Mouse (Mus musculus) spleen, postnatal 14 days (tissue): ENCODE results near the gene Wrnip1.
A peak's percentile ranks its signal among the peaks of the same experiment; 100 is the strongest.

Experiments
- DNase-seq, 2 experiments: peaks; one replicate each; pipeline ENCODE4 v3.0.0; 2021 to 2022; ENCODE audit warnings: low spot score in 2 of 2

Gene Wrnip1

DNA sequence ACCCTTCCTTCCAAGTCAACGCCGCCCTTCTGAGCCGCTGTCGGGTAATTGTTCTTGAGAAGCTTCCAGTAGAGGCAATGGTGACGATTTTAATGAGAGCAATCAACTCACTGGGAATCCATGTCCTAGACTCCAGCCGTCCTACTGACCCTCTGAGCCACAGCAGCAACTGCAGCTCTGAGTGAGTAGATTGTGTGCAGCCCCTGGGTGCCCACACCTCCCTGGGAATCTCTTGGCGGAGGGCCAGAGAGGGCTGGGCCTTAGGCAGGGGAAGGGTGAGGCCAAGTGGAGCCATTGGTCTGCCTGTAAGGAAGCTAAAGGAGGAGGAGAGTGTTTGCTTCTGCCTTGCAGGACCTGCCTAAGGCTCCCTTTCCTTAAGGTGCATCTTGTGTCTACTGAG lies 5.0 kb downstream of the Wrnip1 start:
- no peak for DNase-seq

DNA sequence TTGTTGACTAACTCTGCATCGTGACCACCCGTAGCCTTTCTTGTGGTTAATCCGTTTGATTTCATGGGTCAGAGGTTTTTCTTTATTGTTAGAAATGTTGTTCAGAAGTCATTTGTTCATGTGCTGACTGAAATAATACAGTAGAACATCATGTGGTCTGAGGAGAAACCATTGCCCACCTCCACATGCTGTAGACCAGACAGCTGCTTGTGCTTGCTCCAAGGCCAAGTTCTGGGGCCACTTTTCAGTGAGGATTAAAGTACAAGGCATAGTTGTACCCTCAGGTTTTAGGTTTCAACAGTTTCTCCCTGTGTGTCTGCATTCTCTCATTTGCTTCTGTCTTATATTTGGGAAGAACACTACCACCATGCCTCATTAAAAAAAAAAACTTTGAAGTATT lies 5.8 kb downstream of the Wrnip1 start:
- DNase-seq = no peak

DNA sequence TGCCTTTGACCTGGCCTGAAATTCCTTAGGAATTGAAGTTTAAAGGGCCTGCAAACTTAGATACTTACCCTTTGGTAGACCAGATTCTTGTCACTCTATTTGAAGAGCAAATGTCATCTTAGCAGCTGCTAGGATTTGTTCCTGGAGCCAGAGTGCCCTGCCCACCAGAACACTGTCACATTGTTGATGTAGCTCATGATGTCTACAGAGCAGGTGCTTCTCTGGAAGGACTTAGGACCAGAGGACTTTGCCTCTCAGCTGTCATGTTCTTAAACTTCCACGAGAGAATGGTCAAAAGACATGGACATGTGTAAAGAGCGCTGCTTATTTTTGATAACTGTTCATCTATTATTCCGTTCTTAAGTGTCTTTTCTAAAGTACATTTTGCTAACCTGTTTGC lies 17.4 kb downstream of the Wrnip1 start:
- DNase-seq = no peak

DNA sequence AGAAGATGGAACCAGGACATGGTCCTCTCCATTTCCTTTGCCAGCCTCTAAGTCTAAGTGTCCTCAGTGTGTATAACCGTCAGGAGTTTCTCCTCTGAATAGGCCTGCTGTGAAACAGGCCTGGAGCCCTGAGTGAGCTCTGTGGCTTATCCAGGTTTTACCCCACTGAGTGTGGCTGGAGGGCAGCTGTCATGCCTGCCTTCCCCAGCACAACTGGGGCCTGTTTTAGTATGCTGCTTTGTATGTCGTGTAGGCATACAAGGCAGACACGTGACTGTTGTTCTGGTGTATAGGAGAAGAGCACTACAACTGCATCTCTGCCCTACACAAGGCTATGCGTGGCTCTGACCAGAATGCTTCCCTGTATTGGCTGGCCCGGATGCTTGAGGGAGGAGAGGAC lies 18.1 kb downstream of the Wrnip1 start:
- no peak for DNase-seq

DNA sequence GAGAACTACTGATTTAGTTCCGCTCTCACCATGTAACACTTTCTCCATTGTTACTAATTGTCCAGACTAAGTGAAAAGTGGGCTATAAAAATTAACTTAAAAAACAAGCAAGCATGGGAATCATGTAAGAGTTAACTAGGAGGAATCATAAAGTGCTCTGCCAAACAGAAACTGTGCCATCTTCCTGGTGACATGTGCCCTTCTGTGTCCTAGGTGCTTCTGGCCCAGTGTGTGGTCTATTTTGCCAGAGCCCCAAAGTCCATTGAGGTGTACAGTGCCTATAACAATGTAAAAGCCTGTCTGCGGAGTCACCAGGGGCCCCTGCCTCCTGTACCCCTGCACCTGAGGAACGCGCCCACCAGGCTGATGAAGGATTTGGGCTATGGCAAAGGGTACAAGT lies 19.8 kb downstream of the Wrnip1 start:
- no peak for DNase-seq

DNA sequence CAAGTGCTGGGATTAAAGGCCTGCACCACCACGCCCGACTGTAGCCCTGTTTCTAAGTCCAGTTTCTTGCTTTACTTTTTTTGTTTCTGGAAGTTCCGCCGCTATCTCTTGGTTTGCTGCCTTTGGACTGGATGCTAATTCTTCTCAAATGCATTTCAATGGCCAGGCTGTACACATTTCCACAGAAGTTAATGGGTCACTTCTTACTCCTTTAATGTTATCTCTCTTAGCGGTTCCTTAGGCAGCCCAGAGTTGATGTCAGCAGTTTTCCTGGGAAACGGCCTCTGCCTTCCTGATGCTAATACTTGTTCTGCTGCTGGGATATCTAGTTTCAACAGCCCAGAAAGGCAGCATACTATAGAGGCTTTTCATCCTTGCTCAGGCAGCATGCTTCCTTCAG lies 21.3 kb downstream of the Wrnip1 start:
- no peak for DNase-seq

DNA sequence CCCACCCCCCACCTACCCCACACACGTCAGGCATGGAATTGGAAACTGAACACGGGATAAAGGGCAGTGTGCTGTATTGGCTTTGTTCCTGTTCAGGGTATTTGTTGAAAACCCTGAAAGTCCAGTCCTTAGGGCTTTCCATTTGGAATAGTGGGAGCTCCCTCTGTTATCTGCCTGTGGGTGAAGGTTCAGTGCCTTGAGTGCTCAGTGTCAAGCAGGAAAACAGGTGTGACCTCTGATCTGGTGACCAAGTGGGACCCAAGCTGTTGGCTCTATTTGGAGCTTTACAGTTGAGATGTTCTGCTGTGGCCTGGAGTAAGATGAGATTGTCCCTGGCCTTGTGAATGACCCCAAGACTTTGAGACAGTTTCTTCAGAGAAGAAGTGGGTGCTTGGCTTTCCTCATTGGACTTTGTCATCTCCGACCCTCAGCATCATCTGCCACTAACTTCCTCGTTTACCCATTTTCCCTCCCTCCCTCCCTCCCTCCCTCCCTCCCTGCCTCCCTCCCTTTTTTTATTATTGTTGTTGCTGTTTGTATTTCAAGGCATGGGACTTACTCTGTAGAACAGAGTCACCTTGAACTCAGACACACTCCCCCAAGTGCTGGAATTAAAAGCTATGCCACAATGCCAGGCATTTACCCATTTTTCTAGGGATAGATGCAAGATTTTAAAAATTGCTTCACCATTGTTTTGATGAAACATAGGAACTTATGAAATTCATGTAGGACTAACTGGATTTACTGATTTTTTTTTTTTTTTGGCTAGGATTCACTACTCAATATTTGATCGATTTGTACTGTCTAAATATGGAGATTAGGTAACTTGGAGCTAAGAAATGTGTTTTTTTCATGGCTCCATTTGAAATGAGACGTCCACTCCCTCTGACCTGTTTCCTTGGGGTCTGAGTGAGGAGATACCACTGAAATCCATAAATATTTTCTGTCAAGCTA lies 22.8 kb downstream of the Wrnip1 start:
- no peak for DNase-seq

DNA sequence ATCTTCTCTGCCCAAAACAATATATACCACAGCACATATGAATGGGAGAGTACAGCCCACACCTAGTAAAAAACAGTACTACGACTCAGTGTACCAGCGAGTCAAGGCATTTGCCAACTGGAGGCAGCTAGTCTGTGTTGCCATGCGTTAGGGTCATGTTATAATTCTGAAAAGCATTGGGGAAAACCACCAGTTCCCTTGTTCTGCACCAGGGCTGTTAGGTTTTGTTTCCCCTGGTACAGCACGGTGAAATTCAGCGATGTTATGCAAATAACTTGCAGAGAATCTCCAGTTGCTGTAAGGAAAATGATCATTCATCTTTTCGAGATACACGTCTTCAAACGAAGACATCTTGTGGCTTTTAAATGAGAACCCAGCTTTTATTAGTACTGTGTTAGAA lies 23.7 kb downstream of the Wrnip1 start:
- no peak for DNase-seq

DNA sequence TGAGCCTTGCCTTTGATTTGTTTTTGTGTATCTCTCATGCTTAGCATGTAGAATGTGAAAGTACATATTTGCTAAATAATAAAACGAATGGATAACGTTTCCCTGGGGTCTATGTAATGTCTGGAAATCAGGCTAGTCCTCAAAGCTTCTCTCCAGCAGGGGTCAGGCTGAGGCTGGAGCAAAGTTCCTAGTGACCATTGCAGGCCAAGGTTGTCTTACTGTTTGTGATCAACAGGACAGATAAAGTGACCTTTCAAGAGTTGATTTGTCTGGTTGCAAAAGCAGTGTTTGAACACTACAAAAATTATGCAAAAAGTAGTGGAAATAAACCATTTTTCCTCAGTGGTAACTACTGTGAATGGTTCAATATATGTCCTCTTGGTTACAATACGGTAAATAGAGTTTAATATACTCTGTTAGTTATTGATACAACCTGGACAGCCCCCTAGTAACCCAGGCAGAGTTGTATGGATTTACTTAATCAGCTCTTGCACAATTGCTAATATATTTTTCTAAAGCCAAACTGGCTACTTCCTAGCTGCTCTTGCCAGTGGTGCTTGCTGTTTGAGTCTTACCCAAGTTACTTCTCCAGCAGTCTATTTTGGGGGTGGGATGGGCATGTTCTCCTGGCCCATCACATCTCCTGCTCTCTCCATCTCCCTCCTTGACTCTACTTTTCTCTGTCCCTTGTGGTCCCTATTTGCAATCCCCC lies 25.4 kb downstream of the Wrnip1 start:
- DNase-seq = no peak

DNA sequence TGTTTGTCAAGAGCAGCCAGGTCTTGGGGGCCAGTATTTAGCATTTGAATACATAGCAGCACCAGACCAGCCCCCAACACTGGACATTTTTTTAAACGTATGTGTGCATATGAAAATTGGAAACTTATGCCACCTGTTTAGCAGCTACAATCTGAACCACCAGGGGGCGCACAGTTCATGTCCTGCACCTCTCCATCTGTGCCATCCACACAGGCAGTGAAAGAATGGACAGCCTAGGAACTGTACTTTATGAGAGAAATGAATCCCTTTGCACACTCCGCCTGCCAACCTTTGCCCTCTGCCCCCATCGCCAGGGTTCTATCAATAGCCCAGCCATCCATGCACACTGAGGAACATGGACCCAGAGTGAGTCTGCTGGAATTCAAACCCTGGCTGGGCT lies 26.1 kb downstream of the Wrnip1 start:
- peak; percentile 56 to 76 for DNase-seq

DNA sequence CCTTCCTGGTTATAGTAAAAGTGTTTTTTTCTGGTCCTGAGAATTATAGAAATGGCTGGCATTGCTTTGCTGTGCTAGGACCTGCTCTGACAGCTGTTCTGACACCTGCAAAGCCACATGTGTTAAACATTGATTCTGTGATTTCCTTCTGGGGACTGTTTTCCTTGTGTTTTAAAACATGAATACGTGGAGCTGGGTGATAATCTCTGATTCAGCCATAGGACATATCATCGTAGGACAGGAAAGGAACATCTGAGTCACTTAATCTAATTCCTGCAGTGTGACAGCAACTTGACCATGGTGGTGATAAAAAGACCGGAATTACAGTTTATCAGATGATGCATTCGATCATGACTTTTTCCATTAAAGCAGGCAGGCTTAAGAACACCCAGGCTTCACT lies 27.0 kb downstream of the Wrnip1 start:
- DNase-seq = no peak

DNA sequence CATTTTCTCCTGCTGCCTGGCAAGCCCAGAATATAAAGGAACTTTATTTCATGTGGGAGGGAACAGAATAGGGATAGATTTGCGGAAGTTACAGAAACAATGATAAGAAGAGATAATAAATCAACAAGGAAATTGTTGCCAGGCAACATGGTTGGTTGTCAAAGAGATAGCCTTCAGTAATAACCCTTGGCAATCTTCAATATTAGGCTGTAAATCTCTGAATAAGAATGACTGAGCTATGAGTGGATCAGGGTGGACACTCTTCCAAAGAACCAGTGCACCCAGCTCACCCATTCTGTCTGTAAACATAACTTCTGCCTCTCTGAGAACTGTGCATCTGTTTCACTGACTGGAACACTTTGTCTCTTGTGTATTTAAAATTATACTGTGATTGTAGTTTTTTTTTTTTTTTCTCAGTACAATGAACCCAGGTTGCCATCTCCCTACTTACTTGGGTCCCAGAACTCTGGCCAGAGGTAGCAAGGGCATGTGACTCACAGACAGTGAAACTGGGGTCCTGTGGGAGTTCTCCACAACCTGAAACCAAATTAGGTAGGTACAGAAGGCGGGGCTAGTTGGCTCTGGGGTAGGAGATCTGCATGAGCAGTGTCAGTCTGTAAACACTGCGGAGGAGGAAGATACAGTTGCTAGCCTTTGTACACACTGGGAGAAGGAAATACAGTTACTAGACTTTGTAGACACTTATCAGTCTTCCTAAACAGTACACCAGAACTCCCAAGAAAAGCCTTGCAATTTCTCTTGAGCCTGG lies 29.9 kb downstream of the Wrnip1 start:
- peak in 1 of 2 experiments; percentile 31 for DNase-seq

DNA sequence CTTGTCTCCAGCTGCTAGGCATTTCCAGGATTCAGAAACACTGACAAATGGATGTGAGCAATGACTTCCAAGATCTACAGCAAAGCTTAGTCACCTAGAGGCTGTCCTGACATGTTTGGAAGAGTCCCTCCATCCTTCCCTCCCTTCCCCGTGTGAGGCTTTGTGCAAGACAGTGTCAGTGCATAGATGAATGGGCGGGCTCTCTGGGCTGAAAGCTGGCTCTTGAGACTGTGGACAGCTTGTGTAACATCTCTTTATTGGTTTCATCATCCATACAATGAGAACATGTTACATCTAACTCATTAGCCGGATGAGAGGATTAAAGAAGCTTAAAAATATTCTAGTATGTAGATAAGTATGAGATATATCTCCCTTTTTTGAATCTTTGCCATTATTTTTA lies 30.9 kb downstream of the Wrnip1 start:
- DNase-seq = no peak

DNA sequence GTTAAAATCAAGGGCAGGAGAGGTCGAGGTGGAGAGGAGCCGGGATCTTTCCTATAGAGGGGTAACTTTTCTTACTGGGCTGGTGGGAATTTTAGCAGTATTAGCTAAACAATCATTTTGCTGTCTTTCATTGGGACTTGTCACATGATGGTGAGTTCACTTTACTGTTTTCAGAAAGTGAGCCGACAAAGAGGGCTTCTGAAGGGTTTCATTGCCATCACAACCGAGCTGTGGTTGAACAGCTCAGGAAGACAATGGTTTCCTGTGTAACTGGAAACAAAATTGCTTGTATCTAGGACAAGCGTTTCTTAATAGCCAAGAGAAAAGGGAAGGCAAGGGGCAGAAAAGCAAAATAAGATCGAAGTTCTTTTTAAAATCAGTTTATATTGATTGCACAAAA lies 31.4 kb downstream of the Wrnip1 start:
- no peak for DNase-seq

DNA sequence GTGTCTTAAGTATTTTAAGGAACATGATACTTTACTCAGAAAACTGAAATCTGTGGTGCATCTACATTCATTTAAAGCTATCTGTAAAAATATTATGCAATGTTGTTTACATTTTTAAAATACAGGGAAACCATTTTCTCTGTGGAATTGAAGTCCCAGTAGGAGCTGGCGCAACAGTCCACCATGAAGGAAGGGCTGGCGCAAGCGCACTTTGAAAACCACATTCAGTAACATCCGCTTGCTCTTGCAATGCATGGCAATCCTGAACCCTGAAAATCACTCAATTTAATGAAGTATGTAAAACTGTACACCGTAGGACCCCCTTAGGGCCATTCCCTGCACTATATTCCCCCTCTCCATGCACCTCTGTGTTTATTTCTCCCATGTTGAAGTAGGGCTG lies 32.7 kb downstream of the Wrnip1 start:
- DNase-seq = no peak

DNA sequence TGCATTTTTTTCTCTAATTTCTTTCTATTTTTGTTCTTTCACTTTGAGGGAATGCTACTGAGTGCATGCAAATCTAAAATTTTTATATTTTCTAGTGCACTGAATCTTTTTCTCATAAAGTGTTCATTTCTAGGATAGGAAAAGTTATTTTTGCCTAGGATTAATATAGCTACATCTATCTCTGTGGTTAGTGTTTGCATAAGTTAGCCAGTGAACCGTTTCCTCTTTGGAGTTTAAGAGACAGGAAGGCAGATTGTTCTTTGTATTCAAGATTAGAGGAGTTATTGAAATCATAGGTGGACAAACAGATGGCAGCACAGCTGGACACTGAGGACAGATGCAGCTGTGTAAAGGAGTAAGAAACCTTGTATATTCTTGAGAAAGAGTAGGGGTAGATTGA lies 37.5 kb downstream of the Wrnip1 start:
- no peak for DNase-seq

DNA sequence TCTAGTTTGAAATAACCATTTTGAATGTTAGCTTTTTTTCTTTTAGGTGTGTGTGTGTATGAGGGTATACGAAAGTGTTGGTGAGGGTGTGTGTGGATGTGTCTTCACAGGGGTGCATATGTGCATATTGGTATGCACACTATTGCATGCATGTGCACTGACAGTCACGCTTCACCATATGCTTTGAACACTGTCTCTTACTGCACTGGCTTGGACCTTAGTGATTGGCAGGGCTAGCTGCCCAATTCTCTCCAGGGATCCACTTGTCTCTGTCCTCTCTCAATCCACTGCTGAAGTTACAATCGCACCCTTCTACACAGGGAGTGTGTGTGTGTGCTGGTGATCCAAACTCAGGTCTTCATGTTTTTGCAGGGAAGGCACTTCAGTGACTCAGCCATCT lies 39.5 kb downstream of the Wrnip1 start:
- DNase-seq = no peak

DNA sequence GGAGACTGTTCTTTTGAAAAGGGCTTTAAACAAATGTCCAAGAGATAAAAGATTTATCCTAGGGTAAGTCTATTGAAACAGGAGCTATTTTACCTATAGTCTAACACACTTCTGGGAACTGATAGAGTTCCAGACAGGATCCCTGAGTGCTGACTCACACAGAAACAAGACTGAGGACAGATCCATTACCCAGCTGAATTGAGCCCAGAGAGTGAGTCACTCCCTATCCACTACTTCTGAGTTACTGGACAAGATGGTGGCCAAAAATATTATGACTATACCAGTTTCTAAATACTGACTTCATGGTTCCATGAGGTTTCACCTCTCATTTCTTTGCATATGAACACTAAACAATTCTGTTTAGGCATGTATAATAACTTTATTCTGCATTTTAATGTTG lies 44.4 kb downstream of the Wrnip1 start:
- DNase-seq = no peak

DNA sequence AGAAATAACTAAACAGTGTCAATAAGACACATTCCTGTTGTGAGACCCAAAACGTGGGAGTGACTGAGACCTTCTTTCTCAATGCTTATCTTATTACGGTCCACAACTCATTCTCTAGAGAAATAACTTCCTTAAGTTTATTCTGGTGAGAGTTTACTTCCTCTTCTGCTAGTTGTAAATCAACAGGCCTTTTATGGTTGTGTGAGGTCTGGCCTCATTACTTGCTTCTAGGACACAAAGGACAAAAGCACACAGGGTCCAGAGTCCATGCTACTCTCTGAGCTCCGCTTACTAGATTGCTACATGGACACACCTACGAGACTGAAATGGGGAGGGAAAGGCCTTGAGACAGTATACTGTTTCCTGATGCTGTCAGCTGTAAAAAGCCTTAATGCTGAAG lies 47.3 kb downstream of the Wrnip1 start:
- no peak for DNase-seq

DNA sequence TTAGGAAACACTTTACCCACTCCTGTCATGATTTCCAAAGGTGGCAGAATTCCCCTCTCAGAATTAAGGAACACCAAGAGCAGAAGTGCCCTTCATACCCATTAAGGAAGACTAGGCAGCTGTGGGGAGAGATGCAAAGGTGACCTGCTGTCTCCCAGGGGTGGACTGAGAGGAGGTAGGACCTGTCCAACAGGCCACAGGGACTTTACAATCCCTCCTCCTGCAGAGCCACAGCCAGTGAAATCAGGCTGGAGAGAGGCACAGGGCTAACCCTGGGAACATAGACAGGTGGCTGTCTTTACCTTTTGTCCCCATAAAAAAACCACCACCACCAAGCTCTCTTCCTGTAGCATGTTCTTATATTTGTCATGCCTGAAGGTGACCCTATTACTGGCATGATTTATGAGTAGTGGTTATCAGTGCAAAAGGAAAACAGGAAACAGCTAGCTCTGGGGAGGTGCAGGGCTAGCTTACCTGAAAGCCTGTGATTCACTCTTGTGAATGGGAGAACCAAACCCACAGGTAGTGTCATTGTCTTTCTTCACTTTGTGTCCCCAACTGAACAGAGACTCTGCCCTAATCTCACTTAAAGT lies 47.8 kb downstream of the Wrnip1 start:
- DNase-seq = no peak

DNA sequence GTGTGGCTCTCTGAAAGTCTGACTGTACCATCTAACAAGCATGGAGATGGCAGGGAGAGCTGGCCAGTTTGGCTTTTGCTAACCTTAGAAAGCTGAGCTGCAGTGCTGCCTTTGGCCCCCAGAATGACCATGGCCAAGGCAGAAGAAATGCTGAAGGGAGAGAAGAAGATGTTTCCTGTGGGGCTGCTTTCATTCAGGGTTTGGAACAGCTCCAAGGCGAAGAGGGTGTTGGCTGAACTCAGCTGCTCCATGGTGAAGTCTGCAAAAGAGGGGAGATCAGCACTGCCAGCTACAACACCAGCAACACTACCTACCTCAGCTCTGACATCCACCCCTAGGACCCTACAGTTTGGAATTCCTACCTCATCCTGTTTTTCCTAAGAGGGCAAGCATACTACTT lies 48.3 kb downstream of the Wrnip1 start:
- no peak for DNase-seq
